Mouse (Mus musculus) embryo, embryonic 9.5 days (tissue): ENCODE measurements at regions not wholly inside any gene's neighbourhood (a gene's known extent, or its start where the extent isn't known, plus 50 kb on each side); places are given as distances from the start of the nearest gene placed in this dataset.

Experiments used
- DNase-seq: peaks from one replicate; pipeline ENCODE4 v3.0.0-alpha.2; 2017; ENCODE audit errors: extremely low spot score

GRCm38 (mm10) chr1:183622341-183622740 lies 204.3 kb downstream of the Hhipl2 start:
- no peak for DNase-seq

GRCm38 (mm10) chr1:183624266-183624665 lies 206.3 kb downstream of the Hhipl2 start:
- no peak for DNase-seq

- no peak for DNase-seq
Observed at GRCm38 (mm10) chr1:183633810-183634209, 215.8 kb downstream of the Hhipl2 start.

- no peak for DNase-seq
Observed at GRCm38 (mm10) chr1:183634836-183635235, 216.8 kb downstream of the Hhipl2 start.

GRCm38 (mm10) chr1:183637214-183637613 lies 219.2 kb downstream of the Hhipl2 start:
- no peak for DNase-seq

GRCm38 (mm10) chr1:183639332-183639731 lies 221.3 kb downstream of the Hhipl2 start:
- no peak for DNase-seq

GRCm38 (mm10) chr1:183640568-183640967 lies 222.6 kb downstream of the Hhipl2 start:
- DNase-seq = no peak

GRCm38 (mm10) chr1:183644001-183644400 lies 226.0 kb downstream of the Hhipl2 start:
- no peak for DNase-seq

- DNase-seq = no peak
Observed at GRCm38 (mm10) chr1:183653878-183654277, 235.9 kb downstream of the Hhipl2 start.

- DNase-seq = peak; percentile 48
Observed at GRCm38 (mm10) chr1:183657043-183657442, 239.0 kb downstream of the Hhipl2 start.

GRCm38 (mm10) chr1:183660541-183660940 lies 242.5 kb downstream of the Hhipl2 start:
- no peak for DNase-seq

- no peak for DNase-seq
Observed at GRCm38 (mm10) chr1:183662369-183663043, 244.5 kb downstream of the Hhipl2 start.

GRCm38 (mm10) chr1:183669271-183669670 lies 251.3 kb downstream of the Hhipl2 start:
- DNase-seq = no peak

GRCm38 (mm10) chr1:183669674-183670073 lies 251.7 kb downstream of the Hhipl2 start:
- DNase-seq = no peak

GRCm38 (mm10) chr1:183670542-183670941 lies 252.5 kb downstream of the Hhipl2 start:
- DNase-seq = no peak

- DNase-seq = no peak
Observed at GRCm38 (mm10) chr1:183671541-183671940, 253.5 kb downstream of the Hhipl2 start.

GRCm38 (mm10) chr1:183672521-183672920 lies 254.5 kb downstream of the Hhipl2 start:
- DNase-seq = no peak

GRCm38 (mm10) chr1:183677585-183677984 lies 259.6 kb downstream of the Hhipl2 start:
- DNase-seq = no peak

- DNase-seq = no peak
Observed at GRCm38 (mm10) chr1:183679949-183680348, 261.9 kb downstream of the Hhipl2 start.

- DNase-seq = no peak
Observed at GRCm38 (mm10) chr1:183686056-183686455, 268.0 kb downstream of the Hhipl2 start.

GRCm38 (mm10) chr1:183692756-183693155 lies 274.7 kb downstream of the Hhipl2 start:
- no peak for DNase-seq

- DNase-seq = peak; percentile 14
Observed at GRCm38 (mm10) chr1:183699284-183699683, 281.3 kb downstream of the Hhipl2 start.

GRCm38 (mm10) chr1:183702888-183703287 lies 284.9 kb downstream of the Hhipl2 start:
- DNase-seq = no peak

GRCm38 (mm10) chr1:183712895-183713294 lies 294.9 kb downstream of the Hhipl2 start:
- no peak for DNase-seq
